Mouse (Mus musculus): Measurements from ENCODE around the gene Jtb.

DNA sequence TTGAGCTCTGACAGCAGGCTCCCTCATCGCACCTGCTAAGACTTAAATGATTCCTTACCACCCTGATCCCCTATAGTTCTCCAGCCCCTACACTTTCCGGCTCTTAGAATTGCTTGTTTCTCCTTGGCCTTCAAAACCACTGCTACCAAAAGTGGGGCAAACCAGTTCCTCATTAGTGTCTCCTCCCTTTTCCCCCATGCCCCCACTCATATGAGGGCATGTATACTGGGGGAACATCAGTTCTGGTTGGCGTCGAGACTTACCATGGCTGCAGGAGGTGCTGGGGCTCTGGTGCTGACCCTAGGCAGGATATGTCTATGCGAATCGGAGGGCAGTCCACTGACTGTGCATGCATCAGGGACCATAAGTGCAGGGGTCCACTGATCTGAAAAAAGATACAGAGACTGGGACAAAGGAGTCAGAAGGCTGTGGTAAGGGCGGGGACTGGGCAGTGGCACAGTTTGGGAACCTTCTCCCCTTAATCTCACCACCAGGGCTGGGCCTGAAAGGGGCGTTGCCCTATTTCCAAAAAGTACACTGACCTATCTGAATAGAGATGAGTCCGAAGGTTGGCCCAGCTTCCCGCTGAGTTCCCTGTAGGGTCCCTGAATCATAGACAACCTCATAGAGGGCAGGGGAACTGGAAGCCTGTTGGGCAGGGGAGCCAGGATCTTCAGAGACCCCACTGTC lies 10.4 kb downstream of the Jtb start:
- TF ChIP-seq TCF12 (IDR thresholded peaks at IDR 0.05; ENCODE audit: low read depth, low read length) (no peak), MAZ (IDR thresholded peaks at IDR 0.05; ENCODE audit: low read depth, low read length) (no peak)
